Mouse (Mus musculus) lung, adult 10 weeks (tissue): ENCODE results near the gene Olfr1329. TPM values are rescaled to one million over a fixed set of nuclear protein-coding genes. Genes with fewer than 3 reads are reported as not detected.

ENCODE experiments used
- polyA plus RNA-seq: library from polyadenylated mRNA; stranded (reverse); fragments of 350-450 nt; fragmentation: Illumina TruSeq; extraction: RNeasy Lipid Tissue Mini Kit (QIAGEN cat#74804); gene quantifications from one replicate; pipeline ENCODE4 v1.2.3, GENCODE M21; 2014; ENCODE audit warnings: low read depth, low replicate concordance; ENCODE audit not compliant: insufficient read depth

Olfr1329 gene
- polyA plus RNA-seq, result not detected

GRCm38 (mm10) chr4:118917365-118917764 is at the start of gene Olfr1329:
Gene Olfr1329 (minus strand): TSS chr4:118917465.

DNA sequence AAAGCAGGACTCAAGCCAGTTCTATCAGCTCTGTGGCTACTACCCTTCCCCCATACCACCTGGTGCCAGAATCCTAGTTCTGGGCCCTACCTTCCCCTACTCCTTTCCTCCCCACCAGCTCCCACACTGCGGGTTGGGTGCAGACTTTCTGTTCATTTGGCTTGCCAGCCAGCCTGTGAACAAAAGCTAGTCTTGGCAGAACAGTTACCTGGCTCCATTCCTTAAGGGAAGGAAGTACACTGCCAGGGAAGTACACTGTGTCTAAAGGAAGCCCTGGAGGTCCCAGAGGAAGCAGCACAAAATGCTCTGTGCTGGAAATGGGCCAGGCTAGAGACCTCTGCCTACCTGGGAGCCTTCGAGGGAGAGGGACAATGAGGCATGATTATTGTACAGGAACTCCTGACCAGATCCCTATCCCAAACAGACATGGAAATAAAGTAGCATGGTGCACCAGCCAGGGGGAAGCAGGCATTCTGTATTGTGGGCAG is 43.9 kb upstream of the Olfr1329 start, which contains the start of gene Lao1:
Gene Lao1, plus strand, starts transcription at position 438 of the 488 bp plus-strand sequence.

GRCm38 (mm10) chr4:118938512-118938911 is 21.2 kb upstream of the Olfr1329 start, which contains the start of gene Olfr1328:
Gene Olfr1328 (minus strand): TSS chr4:118938612.

GRCm38 (mm10) chr4:118888297-118888696 is 29.0 kb downstream of the Olfr1329 start, which contains the start of gene Olfr1330:
Gene Olfr1330 (plus strand): TSS chr4:118888597.

Other genes with a start within 250 kb of the Olfr1329 start
- 0.24 TPM for gene Olfr1342, start 224.7 kb downstream of the Olfr1329 start, polyA plus RNA-seq
- not detected for gene Olfr1341, start 213.9 kb downstream of the Olfr1329 start, polyA plus RNA-seq
- not detected for gene Olfr1340, start 197.3 kb downstream of the Olfr1329 start, polyA plus RNA-seq
- not detected for gene Olfr1339, start 185.3 kb downstream of the Olfr1329 start, polyA plus RNA-seq
- gene Olfr1338, start 158.7 kb downstream of the Olfr1329 start, polyA plus RNA-seq, result not detected
- gene Olfr1337, start 134.9 kb downstream of the Olfr1329 start, polyA plus RNA-seq, result not detected
- gene Olfr1335, start 107.5 kb downstream of the Olfr1329 start, polyA plus RNA-seq, result not detected
- gene Olfr1333, start 81.2 kb downstream of the Olfr1329 start, polyA plus RNA-seq, result not detected
- gene Olfr1331, start 52.8 kb downstream of the Olfr1329 start, polyA plus RNA-seq, result not detected
- gene Olfr1330, start 28.9 kb downstream of the Olfr1329 start, polyA plus RNA-seq, result not detected
- not detected for gene Olfr1328, start 21.1 kb upstream of the Olfr1329 start, polyA plus RNA-seq
- gene Lao1, start 44.1 kb upstream of the Olfr1329 start, polyA plus RNA-seq, result not detected
- 14.4 TPM for gene Slc2a1, start 191.2 kb upstream of the Olfr1329 start, polyA plus RNA-seq